Mouse (Mus musculus) gastrocnemius, postnatal 25 days (tissue): ENCODE measurements at regions not wholly inside any gene's neighbourhood (a gene's known extent, or its start where the extent isn't known, plus 50 kb on each side); places are given as distances from the start of the nearest gene placed in this dataset.
A peak's percentile ranks its signal among the peaks of the same experiment; 100 is the strongest.

Experiments
- DNase-seq: peaks from one replicate; pipeline ENCODE4 v3.0.0; 2022

DNA sequence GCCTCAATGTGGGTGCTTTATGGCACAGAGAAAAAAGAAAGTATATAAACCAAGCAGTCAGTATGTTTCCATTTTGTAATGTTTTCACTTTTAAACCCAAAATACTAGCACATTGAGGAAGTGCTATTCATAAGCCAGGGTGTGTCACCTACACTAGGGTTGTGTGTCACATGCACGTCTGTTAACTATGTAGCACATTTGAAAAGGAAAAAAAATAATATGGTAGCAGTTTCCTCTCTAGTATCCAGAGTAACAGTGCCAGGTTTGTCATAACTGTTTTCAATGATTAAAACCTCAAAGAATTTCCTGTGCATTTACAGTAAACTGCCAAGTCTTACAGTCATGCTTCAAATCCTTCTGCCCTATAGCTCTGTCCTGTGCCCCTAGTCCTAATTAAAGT lies 424.8 kb downstream of the Tmem161b start:
- no peak for DNase-seq

DNA sequence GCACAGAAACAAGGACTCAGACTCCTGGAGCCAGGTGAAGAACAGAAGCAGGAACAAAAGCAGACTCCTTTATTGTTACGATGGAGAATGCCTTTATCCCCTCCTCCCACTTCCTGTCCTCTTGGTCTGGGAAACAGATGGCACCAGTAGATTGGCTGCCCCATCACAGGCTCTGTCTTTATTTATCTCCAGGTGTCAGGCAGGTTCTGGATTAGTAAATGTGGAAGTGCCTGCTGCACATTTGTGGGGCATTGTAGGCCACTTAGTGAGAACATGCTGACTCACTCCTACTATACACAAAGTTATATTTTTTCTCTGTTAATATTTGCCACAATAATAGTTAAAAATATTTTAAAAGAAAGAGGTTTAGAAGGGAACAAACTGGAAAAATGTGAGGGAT lies 426.0 kb downstream of the Tmem161b start:
- no peak for DNase-seq

DNA sequence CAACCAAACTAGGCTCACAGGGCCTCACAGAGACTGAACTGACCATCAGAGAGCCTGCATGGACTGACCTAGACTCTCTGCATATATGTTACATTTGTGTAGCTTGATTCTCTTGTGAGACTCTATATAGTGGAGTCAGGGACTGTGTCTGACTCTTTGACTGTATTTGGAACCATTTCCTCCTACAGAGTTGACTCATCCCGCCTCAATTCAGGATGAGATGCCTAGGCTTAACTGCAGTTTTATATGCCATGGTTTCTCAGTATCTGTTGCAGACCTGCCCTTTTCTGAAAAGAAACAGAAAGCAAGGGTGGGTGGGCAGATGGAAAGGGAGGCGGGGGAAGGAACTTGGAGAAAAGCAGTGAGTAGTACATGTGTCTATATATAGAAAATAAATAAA lies 441.9 kb downstream of the Tmem161b start:
- DNase-seq: no peak

DNA sequence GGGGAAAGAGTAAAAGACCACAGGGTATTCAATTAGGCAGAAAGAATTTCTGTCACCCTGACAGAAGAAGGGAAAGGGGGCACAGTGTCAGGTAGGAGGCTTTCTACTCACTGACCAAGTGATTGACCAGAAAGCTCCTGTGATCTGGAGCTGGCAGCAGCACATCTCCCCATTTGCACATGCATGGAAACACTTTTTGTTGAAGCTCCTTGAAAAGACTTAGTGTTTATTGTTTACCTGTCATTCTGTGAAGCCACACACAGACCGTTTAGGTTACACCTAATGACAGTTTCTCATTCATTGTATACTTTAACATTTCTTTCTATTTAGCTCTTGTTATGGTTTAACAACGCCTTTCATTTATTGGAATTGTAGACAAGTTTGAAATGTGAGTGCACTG lies 458.9 kb downstream of the Tmem161b start:
- DNase-seq: no peak

DNA sequence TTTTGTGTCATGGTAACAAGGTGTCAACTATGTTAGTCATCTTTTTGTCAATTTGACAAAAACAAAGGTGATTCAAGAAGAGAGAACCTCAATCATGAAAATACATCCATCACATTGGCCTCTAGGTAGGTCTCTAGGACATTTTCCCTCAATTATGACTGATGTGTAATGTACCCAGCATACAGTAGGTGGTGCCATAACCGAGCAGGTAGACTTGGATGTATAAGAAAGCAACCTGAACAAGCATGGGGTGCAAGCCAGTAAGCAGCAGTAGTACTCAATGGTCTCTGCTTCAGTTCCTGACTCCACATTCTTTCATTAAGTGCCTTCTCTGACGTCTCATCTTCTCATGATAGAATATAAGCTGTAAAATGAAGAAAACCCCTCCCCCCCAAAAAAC lies 463.8 kb downstream of the Tmem161b start:
- no peak for DNase-seq

DNA sequence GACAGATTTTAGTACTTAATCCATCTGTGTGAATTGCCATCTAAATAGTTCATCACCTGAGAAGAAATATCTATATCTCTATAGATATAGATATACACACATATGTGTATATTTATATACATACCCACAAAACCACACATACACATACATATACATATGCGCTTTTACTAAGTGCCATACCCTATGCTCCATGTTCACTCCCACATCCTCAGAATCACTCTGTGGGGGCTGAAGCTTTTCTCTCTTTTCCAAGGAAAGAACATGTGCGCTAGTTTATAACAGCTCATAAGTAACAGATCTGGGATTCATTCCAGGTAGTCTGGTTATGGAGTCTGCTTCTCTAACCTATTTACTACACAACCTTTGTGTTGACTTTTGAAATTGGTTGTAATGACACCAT lies 471.4 kb downstream of the Tmem161b start:
- no peak for DNase-seq

DNA sequence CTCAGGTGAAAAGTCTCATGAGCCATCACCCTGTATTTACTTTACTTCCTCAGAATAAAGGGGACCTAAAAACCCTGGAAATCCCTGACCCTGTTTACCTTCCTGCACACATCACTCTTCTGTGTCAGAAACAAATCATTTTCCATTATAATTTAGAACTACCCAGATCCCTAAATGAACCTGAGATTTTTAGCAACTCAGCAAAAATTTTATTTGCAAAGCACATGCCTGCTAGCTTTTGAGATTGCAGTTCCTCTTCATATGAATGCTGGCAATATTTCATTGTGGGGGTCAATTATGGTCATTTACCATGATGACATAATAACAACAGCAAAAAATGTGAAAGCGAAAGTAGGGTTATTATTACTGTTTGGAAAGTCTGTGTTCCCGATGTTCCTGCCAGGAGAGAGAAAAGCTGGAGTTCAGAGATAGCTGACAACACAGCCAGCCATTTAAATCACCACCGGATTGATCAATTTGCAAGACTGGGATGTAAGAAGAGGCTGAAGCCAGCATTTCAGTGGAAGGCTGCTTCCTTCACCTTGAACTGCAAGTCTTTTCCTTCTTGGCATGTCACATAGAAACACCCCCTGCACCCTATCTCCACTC lies 476.5 kb downstream of the Tmem161b start:
- no peak for DNase-seq

DNA sequence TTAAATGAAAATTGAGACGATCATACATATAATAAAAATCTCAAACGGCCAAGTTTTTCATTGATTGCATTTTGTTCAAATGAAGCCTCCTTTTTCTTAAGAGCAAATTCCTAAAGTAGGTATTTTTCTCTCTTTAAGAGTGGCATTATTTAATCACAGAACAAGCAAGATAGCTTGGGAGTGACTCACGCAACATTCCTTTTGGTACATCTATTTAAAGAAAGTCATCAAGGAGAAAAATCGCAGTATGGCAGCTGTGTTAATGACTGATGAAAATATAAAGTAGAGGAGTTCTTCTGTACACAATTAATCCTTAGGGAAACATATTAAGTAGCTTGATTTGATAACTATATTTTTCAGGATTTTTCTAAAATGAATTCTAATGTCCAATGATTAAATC lies 448.0 kb upstream of the Ccnh start:
- no peak for DNase-seq

DNA sequence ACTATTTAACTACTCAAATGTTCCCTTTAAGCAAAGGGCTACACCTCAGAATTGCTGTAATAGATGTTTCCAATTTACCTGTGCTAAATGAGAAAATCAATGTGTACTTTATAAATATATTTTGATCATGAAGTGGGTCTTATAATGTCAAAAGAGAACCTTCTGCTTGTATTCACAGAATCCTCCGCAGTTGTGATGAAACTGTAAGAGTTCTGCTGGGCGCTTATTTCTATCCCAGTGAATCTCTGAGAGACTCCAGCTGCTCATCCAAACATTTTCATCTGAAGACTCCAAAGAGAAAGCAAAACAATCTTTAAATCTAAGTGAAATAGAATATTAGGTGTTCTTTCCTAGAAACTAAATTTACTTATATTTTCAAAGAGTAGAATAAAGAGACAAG lies 440.9 kb upstream of the Ccnh start:
- DNase-seq: no peak

DNA sequence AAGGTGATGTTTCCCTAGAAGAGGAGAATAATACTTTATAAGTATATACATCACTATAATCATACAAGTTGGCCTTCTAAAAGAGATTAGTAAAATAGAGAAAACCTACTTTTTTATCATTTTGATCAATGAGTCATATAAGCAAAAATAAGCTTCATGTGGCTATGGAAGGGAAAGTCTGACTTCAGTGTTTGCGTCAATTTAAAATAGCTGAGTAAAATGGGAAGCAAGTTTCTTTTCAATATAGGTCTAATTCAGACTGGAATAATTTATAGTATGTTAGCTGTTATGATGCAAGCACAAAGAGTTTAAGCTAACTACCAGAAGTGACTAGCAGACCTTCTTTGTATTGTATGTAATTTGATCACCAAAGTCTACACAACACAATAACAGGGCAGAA lies 440.0 kb upstream of the Ccnh start:
- no peak for DNase-seq

DNA sequence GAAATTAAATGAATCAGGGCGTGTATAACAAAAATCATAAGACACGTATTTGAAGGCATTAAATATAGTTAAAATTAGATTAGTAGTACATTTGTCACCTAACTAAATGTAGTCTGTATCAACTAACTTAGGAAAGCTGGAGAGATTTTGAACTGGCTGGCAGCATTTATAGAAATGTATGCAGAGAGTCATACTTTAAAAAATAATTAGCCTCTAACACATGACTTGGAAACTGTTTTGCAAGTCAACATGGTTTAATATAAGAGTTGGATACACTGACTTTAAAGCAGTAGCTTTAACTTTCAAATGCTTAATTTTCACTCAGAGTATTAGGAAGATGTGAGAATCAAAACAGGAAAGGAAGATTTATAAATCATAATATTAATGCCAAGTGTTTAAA lies 439.1 kb upstream of the Ccnh start:
- no peak for DNase-seq

DNA sequence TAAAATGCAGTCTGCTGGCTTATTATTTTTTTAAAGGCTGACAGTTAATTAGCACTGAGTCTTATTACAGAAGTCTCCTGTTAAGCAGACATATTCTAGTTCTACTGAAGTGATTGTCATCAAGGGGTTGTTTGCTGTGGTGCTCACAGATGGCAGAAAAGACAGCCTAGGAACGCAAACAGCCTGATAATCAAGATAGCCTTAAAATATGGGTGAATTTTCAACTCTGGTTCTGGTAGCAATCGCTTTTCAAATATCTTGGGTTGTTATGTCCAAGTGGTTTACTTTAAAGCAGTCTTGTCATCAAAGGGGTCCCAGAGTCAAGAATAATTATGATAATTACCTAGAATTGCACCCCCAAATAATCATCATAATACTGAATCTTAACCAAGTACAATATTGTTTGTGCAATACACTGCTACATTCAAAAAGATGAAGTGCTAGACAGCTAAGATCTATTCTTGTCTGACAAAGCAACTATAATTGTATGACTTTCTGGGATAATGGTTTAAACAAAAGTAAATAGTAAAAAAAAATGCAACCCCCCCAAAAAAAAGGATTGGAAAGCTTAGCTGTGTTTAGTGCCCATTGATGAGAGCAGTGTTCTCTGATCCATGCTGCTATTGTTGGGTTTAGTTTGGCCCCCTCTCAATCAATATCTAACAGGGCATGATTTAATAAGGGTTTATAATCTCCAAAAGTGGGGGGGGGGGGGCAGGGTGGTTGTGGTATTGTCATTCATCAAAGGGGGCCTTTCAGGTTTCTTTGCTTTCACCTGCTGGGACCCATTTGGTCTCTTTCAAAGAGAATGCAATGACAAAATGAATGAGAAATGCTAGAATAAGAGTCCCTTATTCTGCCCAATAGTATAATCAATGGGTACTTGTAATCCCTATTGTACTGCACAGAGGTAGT lies 437.4 kb upstream of the Ccnh start:
- no peak for DNase-seq

DNA sequence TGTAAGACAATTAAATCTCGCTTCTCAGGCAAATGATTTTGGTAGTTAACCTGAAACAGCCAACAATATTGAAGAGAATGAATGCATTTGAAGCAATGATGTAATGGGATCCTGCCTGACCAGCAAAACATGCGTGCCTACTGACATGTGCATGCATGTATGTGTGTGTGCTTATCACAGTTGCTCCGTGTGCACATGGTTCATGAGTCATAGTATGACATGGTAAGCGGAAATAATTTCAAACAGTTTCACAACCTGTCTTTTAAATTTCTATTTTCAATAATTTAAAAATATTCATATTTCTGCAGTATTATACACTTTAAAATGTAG lies 436.8 kb upstream of the Ccnh start:
- no peak for DNase-seq

DNA sequence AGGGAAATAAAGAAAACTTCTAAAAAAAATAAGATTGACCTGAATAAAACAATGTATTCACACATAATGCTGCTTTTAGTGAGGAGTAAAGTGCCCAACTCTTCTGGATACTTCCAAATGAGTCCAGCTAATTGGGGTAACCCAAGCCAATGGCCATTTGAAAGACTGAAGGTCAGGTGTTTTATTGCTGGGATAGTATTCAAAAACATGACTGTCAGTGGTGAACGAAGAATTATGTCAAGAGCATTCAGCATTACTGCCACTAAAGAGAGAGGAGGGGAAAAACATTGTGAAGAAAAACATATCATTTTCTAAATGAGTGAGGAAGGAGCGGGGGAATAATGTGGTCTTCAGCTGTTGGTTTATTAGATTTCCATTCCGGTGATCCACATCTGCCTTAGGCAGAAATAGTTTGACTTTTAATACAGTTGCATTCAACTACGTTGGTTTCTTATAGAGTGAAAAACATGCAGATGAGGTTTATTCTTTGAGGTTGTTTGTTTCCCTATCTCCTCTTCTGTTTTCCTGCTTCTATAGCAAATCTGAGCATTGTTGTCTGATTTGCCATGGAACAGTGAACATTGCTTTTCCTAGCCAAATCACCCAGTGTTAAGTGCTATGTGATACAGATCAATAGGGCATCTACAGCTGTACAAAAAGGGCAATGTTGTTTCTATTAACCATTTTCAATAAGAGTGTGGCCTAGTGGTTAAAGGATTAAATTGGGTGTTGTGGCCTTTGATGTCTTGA lies 435.3 kb upstream of the Ccnh start:
- DNase-seq: no peak

DNA sequence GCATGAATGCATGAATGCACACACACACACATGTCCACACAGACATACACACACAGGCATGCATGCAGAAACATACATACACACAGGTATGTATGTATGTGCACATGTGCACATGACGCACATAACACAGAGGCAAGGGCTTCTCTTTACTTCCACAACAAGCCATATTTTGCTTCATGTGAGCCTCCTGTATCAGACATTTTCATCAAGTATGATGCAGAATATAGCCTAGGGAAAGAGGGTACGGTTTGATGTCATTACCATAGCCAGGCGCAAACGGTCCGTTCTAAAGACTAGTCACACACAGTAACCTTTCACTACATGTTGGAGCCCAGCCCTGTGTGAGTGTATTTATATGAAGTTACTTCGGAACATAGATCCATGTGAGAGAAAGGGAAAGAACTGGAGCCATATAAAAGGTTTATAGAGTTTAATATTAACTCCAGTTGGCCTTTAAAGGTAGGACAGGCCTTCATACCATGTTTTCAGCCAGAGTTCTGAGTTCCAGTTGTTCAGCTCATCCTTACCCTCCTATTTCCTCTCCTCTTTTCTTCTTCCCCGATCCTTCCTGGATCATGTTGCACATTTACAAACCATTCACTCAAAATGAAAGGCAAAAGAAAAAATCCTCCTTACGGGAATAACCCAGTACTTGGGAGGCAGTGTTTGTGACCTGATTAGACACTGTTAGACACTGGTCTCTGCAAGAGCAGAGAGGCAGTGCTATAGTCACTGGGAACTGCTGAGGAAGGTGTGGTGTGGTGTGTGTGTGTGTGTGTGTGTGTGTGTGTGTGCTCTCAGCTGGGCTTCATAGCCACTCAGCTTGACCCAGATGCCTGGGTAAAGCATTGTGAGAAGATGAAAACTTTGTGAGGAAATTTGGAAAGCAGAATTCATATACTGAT lies 434.1 kb upstream of the Ccnh start:
- no peak for DNase-seq

DNA sequence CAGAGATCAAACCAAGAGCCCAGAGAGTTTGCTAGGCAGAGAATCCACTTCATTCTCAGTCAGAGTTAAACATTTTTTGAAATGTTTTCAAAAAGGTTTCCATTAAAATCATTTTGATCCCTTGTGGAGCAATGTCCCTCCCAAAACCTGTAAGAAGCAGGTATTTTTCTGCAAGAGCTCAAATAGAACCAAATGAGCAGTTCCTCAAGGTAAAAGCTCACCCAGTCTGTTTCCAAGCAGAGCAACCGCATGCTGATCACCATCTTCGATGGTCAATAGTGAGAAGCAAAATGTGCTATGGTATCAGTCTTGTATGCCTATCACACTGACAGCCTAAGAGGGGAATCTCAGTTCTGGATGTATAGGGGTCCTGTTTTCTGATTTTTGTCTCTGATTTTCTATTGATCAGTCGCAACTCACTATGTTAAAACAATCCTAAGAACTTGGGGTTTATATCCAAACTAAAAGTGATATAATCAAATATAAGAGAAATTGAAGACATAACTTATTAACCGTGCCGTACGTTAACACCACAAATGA lies 432.3 kb upstream of the Ccnh start:
- DNase-seq: no peak

DNA sequence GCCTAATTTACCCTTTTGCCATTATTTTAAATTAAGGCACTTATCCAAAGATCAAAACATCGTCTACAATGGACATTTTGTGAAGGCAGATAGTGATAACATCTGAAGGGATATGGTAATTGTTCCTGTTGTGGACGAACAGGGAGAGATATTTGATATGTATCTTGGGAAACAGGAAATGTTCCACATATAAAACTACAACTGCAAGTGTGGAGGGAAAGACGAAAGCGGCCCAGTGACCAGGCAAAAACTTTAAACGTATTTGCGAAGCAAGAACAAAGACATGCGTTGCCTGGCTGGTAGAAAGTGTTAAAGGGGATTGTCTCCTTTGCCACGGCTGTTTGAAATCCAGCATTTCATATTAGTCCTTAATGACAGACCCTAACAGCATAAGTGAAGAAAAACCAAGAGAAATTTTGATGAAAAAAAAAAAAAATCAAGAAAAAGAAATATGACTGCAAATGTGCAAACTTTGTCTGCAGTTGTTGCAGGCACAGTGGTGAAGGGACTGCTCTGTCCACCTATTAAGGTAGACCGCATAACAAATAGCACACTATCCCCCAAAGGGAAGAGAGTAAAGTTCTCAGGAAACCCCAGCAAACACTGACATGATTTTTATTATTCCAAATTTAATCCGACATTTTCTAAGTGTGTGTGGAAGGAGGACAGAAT lies 431.2 kb upstream of the Ccnh start:
- no peak for DNase-seq

DNA sequence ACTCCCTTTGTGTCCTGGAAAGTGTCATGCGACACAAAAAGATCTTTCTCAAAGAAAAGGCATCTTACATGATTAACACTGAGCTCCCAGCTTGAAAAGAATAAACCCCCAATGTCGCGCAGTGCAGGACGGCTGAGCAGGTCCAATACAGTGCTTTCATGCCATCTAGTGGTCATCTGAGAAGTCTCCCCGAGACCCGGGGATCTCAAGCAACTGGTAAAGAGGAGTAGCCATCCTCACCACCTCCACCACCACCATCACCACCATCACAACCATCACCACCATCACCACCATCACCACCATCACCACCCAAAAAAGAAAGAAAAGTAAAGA lies 430.7 kb upstream of the Ccnh start:
- DNase-seq: peak; percentile 10

DNA sequence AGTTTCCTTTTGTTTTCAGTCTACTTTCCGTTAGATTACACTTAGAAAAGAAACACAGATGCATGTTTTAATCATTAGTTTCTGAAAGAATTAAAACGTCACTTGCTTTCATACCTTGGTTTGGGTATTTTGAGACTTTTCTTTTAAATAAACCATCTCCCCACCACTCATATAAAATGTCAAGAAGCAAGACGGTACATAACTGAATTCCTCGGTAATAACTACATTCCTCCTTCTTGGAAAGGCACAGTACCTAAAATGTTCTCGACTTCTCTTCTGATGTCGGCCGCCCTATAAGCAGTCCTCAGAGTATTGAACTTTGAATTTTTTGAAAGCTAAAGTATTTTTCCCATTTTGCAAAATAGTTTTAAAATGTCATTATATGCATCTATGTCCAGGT lies 430.1 kb upstream of the Ccnh start:
- DNase-seq: no peak

DNA sequence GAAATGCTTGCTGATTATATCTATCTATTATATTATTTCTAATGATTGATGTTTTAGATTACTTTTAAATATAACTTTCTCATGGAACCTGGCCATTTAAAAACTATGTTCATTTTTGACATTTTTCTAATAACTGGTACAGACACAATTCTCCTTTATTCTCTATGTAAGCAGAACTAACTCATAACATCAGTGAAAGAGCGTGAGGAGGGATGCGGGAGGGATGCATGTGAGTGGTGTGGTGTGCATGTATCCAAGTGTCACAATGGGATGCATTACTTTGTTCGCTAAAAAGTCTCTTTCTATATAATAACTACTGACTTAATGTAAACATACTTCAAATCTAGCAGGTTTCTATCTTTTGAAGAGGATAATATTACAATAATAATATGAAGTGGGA lies 428.7 kb upstream of the Ccnh start:
- no peak for DNase-seq

DNA sequence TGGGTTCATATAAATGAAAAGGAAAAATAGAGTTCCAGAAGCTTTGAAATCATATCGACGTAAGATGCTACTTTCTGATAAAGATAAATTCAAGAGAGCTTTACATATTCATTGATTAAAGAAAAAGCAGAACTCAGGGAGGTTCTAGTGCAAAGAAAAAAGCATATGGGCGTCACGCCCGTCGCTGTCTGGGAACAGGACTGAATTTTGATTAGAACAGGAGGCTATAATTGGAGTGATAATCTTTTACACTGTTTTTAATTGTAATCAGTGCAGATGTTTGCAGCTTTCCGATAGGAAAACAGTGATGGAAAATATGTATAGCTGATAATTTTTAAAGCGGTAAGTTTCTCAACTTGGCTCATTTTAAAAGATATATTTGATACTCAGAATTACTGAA lies 428.2 kb upstream of the Ccnh start:
- DNase-seq: no peak

DNA sequence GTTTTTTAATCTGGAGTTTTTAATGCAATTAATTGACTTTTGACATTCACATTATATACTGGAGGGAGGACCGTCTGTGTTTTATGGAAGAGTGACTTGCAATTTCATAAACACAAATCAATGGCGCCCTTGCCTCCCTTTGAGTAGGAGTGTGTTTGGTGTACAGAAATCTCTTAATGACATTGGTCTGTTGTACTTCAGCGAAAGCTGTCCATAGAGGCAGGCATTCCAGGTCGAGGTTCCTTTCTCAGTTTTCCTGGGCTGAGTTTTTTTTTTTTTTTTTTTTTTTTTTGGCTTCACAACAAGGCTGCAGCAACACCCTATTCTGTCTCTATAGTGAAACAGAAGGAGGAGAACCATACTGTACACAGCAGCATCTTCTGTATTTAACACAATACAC lies 427.4 kb upstream of the Ccnh start:
- DNase-seq: no peak
